Mouse (Mus musculus): ENCODE data around the gene Dclre1b. TPM values are rescaled to one million over a fixed set of nuclear protein-coding genes. Genes with fewer than 3 reads are reported as not detected.

The Dclre1b gene
- polyA plus RNA-seq, 1 experiment from 2014 or later: 25.6 TPM

GRCm38 (mm10) chr3:103780777-103781176 lies 28.5 kb downstream of the Dclre1b start:
- Histone ChIP-seq H3K4me2 (replicated peaks) (no peak overlapping the region), H3K4me1 (0 out of 2 replicates have a peak, but pooled peaks cover 2% of the 10 kb centered on the region), H3K27me3 (no peaks in the 10 kb centered on the region), H3K36me3 (peaks cover 13% of the 10 kb centered on the region), H3K4me3 (no peak overlapping the region), H3K9me3 (no peaks in the 10 kb centered on the region), H3K9ac (replicated peaks) (no peak overlapping the region), H3K27ac (replicated peaks) (no peak overlapping the region)
- no peak for ATAC-seq (ENCODE audit: low FRiP score, low read depth)
- WGBS: 82% methylated on average over 5 of the region's 5 CpGs

GRCm38 (mm10) chr3:103780271-103780670 lies 29.0 kb downstream of the Dclre1b start:
- Histone ChIP-seq H3K36me3 (peaks cover 18% of the 10 kb centered on the region), H3K27ac (replicated peaks) (no peak overlapping the region), H3K9ac (replicated peaks) (no peak overlapping the region), H3K9me3 (no peaks in the 10 kb centered on the region), H3K4me3 (no peak overlapping the region), H3K27me3 (no peaks in the 10 kb centered on the region), H3K4me2 (replicated peaks) (no peak overlapping the region), H3K4me1 (0 out of 2 replicates have a peak, but pooled peaks cover 2% of the 10 kb centered on the region)
- WGBS: 89% methylated on average over 3 of the region's 3 CpGs
- ATAC-seq (ENCODE audit: low FRiP score, low read depth): no peak

GRCm38 (mm10) chr3:103779183-103779582 lies 30.1 kb downstream of the Dclre1b start:
- no peak for ATAC-seq (ENCODE audit: low FRiP score, low read depth)
- Histone ChIP-seq H3K4me2 (replicated peaks) (no peak overlapping the region), H3K4me1 (0 out of 2 replicates have a peak, but pooled peaks cover 2% of the 10 kb centered on the region), H3K27ac (replicated peaks) (no peak overlapping the region), H3K4me3 (no peak overlapping the region), H3K36me3 (peaks cover 18% of the 10 kb centered on the region), H3K27me3 (no peaks in the 10 kb centered on the region), H3K9ac (replicated peaks) (no peak overlapping the region), H3K9me3 (no peaks in the 10 kb centered on the region)
- WGBS: 77% methylated on average over 7 of the region's 7 CpGs

- Histone ChIP-seq H3K4me1 (0 out of 2 replicates have a peak, but pooled peaks cover 2% of the 10 kb centered on the region), H3K4me3 (no peak overlapping the region), H3K9me3 (no peaks in the 10 kb centered on the region), H3K27me3 (no peaks in the 10 kb centered on the region), H3K36me3 (peaks cover 19% of the 10 kb centered on the region), H3K9ac (replicated peaks) (no peak overlapping the region), H3K4me2 (replicated peaks) (no peak overlapping the region), H3K27ac (replicated peaks) (no peak overlapping the region)
- WGBS: 91% methylated on average over 6 of the region's 6 CpGs
- ATAC-seq (ENCODE audit: low FRiP score, low read depth): no peak
Measured at GRCm38 (mm10) chr3:103778660-103779059, 30.6 kb downstream of the Dclre1b start.

GRCm38 (mm10) chr3:103777940-103778339 lies 31.3 kb downstream of the Dclre1b start:
- no peaks in the 10 kb centered on the region for H3K9me3 ChIP-seq
- no peaks in the 10 kb centered on the region for H3K27me3 ChIP-seq
- H3K4me2 ChIP-seq (replicated peaks): no peak overlapping the region
- H3K9ac ChIP-seq (replicated peaks): no peak overlapping the region
- H3K4me1 ChIP-seq: 0 out of 2 replicates have a peak, but pooled peaks cover 2% of the 10 kb centered on the region
- no peak overlapping the region for H3K27ac ChIP-seq (replicated peaks)
- 94% methylated on average over 11 of the region's 11 CpGs for WGBS
- H3K36me3 ChIP-seq: peaks cover 23% of the 10 kb centered on the region
- ATAC-seq (ENCODE audit: low FRiP score, low read depth): no peak
- no peak overlapping the region for H3K4me3 ChIP-seq

- Histone ChIP-seq H3K36me3 (peaks cover 33% of the 10 kb centered on the region), H3K27me3 (no peaks in the 10 kb centered on the region), H3K4me2 (replicated peaks) (no peak overlapping the region), H3K4me1 (no peaks in the 10 kb centered on the region), H3K4me3 (no peak overlapping the region), H3K9ac (replicated peaks) (no peak overlapping the region), H3K27ac (replicated peaks) (no peak overlapping the region), H3K9me3 (no peaks in the 10 kb centered on the region)
- WGBS: 88% methylated on average over 15 of the region's 15 CpGs
- no peak for ATAC-seq (ENCODE audit: low FRiP score, low read depth)
Measured at GRCm38 (mm10) chr3:103774009-103774408, 35.2 kb downstream of the Dclre1b start.

- Histone ChIP-seq H3K27ac (replicated peaks) (no peak overlapping the region), H3K4me1 (no peaks in the 10 kb centered on the region), H3K4me2 (replicated peaks) (no peak overlapping the region), H3K9me3 (no peaks in the 10 kb centered on the region), H3K9ac (replicated peaks) (0 out of 2 replicates have a peak overlapping the region, but pooled peaks have one; percentile 15), H3K36me3 (peaks cover 37% of the 10 kb centered on the region), H3K27me3 (no peaks in the 10 kb centered on the region), H3K4me3 (no peak overlapping the region)
- ATAC-seq (ENCODE audit: low FRiP score, low read depth): no peak
- 81% methylated on average over 3 of the region's 3 CpGs for WGBS
Measured at GRCm38 (mm10) chr3:103773508-103773907, 35.7 kb downstream of the Dclre1b start.

GRCm38 (mm10) chr3:103772846-103773245 lies 36.4 kb downstream of the Dclre1b start:
- WGBS: 85% methylated on average over 4 of the region's 4 CpGs

GRCm38 (mm10) chr3:103771531-103772130 lies 37.6 kb downstream of the Dclre1b start:
- H3K4me3 ChIP-seq: no peak overlapping the region
- no peaks in the 10 kb centered on the region for H3K4me1 ChIP-seq
- H3K27me3 ChIP-seq: no peaks in the 10 kb centered on the region
- H3K27ac ChIP-seq (replicated peaks): no peak overlapping the region
- no peak overlapping the region for H3K9ac ChIP-seq (replicated peaks)
- 81% methylated on average over 9 of the region's 9 CpGs for WGBS
- H3K9me3 ChIP-seq: no peaks in the 10 kb centered on the region
- H3K4me2 ChIP-seq (replicated peaks): no peak overlapping the region
- H3K36me3 ChIP-seq: peaks cover 32% of the 10 kb centered on the region
- ATAC-seq (ENCODE audit: low FRiP score, low read depth): no peak

More at GRCm38 (mm10) chr3:103772846-103773245, 36.4 kb downstream of the Dclre1b start:
- Histone ChIP-seq H3K27ac (replicated peaks) (no peak overlapping the region), H3K9me3 (no peaks in the 10 kb centered on the region), H3K4me2 (replicated peaks) (no peak overlapping the region), H3K9ac (replicated peaks) (no peak overlapping the region), H3K27me3 (no peaks in the 10 kb centered on the region), H3K36me3 (peaks cover 43% of the 10 kb centered on the region), H3K4me1 (no peaks in the 10 kb centered on the region), H3K4me3 (no peak overlapping the region)
- ATAC-seq (ENCODE audit: low FRiP score, low read depth): no peak

- no peak overlapping the region for H3K9ac ChIP-seq (replicated peaks)
- H3K4me1 ChIP-seq: no peaks in the 10 kb centered on the region
- no peak overlapping the region for H3K27ac ChIP-seq (replicated peaks)
- H3K36me3 ChIP-seq: peaks cover 37% of the 10 kb centered on the region
- H3K4me2 ChIP-seq (replicated peaks): no peak overlapping the region
- ATAC-seq (ENCODE audit: low FRiP score, low read depth): no peak
- 78% methylated on average over 3 of the region's 3 CpGs for WGBS
- H3K4me3 ChIP-seq: no peak overlapping the region
- no peaks in the 10 kb centered on the region for H3K9me3 ChIP-seq
- no peaks in the 10 kb centered on the region for H3K27me3 ChIP-seq
Measured at GRCm38 (mm10) chr3:103766789-103767188, 42.5 kb downstream of the Dclre1b start.

- Histone ChIP-seq H3K4me1 (no peaks in the 10 kb centered on the region), H3K4me3 (no peak overlapping the region), H3K27me3 (no peaks in the 10 kb centered on the region), H3K4me2 (replicated peaks) (no peak overlapping the region), H3K9me3 (no peaks in the 10 kb centered on the region), H3K9ac (replicated peaks) (no peak overlapping the region), H3K36me3 (peaks cover 69% of the 10 kb centered on the region), H3K27ac (replicated peaks) (no peak overlapping the region)
- ATAC-seq (ENCODE audit: low FRiP score, low read depth): no peak
- 86% methylated on average over 5 of the region's 5 CpGs for WGBS
Measured at GRCm38 (mm10) chr3:103759261-103759970, 49.8 kb downstream of the Dclre1b start.

- H3K27me3 ChIP-seq: no peaks in the 10 kb centered on the region
- no peaks in the 10 kb centered on the region for H3K4me1 ChIP-seq
- H3K36me3 ChIP-seq: peaks cover 77% of the 10 kb centered on the region
- 90% methylated on average over 7 of the region's 7 CpGs for WGBS
- ATAC-seq (ENCODE audit: low FRiP score, low read depth): no peak
- no peak overlapping the region for H3K4me2 ChIP-seq (replicated peaks)
- H3K9ac ChIP-seq (replicated peaks): no peak overlapping the region
- no peak overlapping the region for H3K27ac ChIP-seq (replicated peaks)
- H3K4me3 ChIP-seq: no peak overlapping the region
- H3K9me3 ChIP-seq: no peaks in the 10 kb centered on the region
Measured at GRCm38 (mm10) chr3:103758456-103758855, 50.8 kb downstream of the Dclre1b start.

All from midbrain, embryonic 12.5 days (tissue).